In the genomic region with DNA sequence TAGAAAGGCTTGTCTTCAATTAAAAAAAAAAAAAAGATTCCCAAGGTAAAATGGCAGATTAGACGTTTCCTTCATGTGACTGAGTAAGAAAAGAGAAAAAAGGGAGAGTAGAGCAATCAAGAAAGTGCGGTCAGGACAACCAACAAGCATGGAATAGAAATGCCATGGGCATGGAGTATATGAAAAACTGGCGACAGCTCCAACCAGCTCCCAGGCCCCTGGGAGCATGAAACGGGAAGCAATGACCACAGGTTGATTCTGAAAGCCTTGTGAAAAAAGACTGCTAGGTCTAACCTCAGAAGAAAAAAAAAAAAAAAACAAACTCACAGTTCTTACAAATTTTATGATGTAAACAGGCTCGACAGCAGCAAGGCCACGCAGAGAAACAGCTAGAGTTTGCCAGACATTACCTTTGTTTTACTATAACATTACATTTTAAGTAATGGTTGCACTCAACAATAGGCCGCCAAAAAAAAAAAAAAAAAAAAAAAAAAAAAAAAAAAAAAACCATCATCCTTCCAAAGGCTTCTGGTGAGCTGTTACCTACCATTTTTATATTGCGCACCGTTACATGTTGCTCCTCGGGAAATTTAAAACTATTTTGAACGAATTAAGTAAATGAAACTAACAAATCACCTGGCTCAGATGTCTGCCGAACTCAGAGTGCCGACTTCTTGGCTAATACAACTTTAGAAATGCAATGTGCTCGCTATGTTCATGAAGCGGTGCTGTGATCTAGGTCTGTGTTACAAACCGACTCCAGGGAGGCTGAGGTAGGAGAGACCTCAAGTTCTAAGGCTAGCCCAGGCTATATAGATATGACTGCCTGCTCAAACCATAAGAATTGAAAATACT, we compare ENCODE assay signal across 8 mouse cellular contexts. TPM values are rescaled to one million over a fixed set of nuclear protein-coding genes. Genes with fewer than 3 reads are reported as not detected.
DNase-seq lines count a peak whose midpoint lies in the region; ATAC-seq and TF ChIP-seq lines count a peak whose summit lies in the region.

No protein-coding gene starts in this region.

- ATAC-seq in limb, embryonic 14.5 days (ENCODE audit: low FRiP score, low read depth), result no peak

- H3K9ac ChIP-seq in limb, embryonic 14.5 days (ENCODE audit: low read depth, low read length, severe bottlenecking), result peak overlapping the region; percentile 89; the same call in 1 of the 2 replicates

- TF ChIP-seq POLR2A in kidney, adult 2 months (IDR thresholded peaks at IDR 0.05; ENCODE audit: low read depth, low read length), result no peak
- TF ChIP-seq POLR2A in limb, embryonic 14.5 days (IDR thresholded peaks at IDR 0.05; ENCODE audit: borderline replicate concordance, extremely low read depth, insufficient read depth, insufficient read length), result no peak

- no peak for TF ChIP-seq CTCF in kidney, adult 2 months (conservative IDR thresholded peaks at IDR 0.05; ENCODE audit: insufficient read depth, insufficient read length, low read depth, low read length)

- H3K4me1 ChIP-seq in kidney, adult 2 months (ENCODE audit: control insufficient read depth, insufficient read depth, low read length), result peaks cover 5% of the 10 kb centered on the region; the same call in 1 of the 2 replicates
- peaks cover 23% of the 10 kb centered on the region for H3K4me1 ChIP-seq in erythroblast, embryonic 14.5 days (ENCODE audit: control insufficient read depth)
- peaks cover 11% of the 10 kb centered on the region for H3K4me1 ChIP-seq in limb, embryonic 14.5 days (ENCODE audit: control insufficient read depth, insufficient read depth, low read length)

- peak; percentile 3 for DNase-seq in kidney, adult 2 months
- no peak for DNase-seq in kidney, postnatal 10 days
- peak; percentile 51 for DNase-seq in MEL-GATA-1-ER (ENCODE audit: extremely low read depth, low read depth)
- no peak for DNase-seq in limb, embryonic 14.5 days (ENCODE audit: low spot score)
- peak; percentile 33 for DNase-seq in retina, postnatal 1 day
- no peak for DNase-seq in left cerebral cortex, adult 8-10 months (ENCODE audit: low spot score in 2 of 2)
- DNase-seq in spleen, postnatal 4 days (ENCODE audit: low spot score in 2 of 2), result no peak

- no peak overlapping the region for H3K27ac ChIP-seq in kidney, adult 2 months (ENCODE audit: insufficient read depth, low read depth, low read length)
- 0 out of 2 replicates have a peak overlapping the region, but pooled peaks have one; percentile 99 for H3K27ac ChIP-seq in limb, embryonic 14.5 days (replicated peaks; ENCODE audit: low read depth, low read length)

- no peaks in the 10 kb centered on the region for H3K36me3 ChIP-seq in kidney, adult 2 months (ENCODE audit: control insufficient read depth, insufficient read depth, low read length)
- H3K36me3 ChIP-seq in erythroblast, embryonic 14.5 days (ENCODE audit: control insufficient read depth), result no peaks in the 10 kb centered on the region
- H3K36me3 ChIP-seq in limb, embryonic 14.5 days (ENCODE audit: control insufficient read depth, insufficient read depth, low read length), result no peaks in the 10 kb centered on the region

- 31% methylated on average over 16 of the region's 16 CpGs for WGBS in kidney, adult 2 months
- WGBS in limb, embryonic 14.5 days, result 25% methylated on average over 16 of the region's 16 CpGs

- no peaks in the 10 kb centered on the region; the same call in 1 of the 2 replicates for H3K27me3 ChIP-seq in kidney, adult 2 months (replicated peaks; ENCODE audit: control insufficient read depth, insufficient read depth, low read length)
- H3K27me3 ChIP-seq in erythroblast, embryonic 14.5 days (ENCODE audit: control insufficient read depth), result no peaks in the 10 kb centered on the region
- no peaks in the 10 kb centered on the region for H3K27me3 ChIP-seq in limb, embryonic 14.5 days (ENCODE audit: control insufficient read depth, insufficient read depth, low read length)

- H3K4me2 ChIP-seq in limb, embryonic 14.5 days (replicated peaks; ENCODE audit: low read depth, low read length, severe bottlenecking), result peak overlapping the region; percentile 42

- H3K4me3 ChIP-seq in kidney, adult 2 months (ENCODE audit: insufficient read depth, low read depth, low read length), result peak overlapping the region; percentile 83
- peak overlapping the region; percentile 65 for H3K4me3 ChIP-seq in erythroblast, embryonic 14.5 days (replicated peaks)
- peak overlapping the region; percentile 95 for H3K4me3 ChIP-seq in limb, embryonic 14.5 days (replicated peaks; ENCODE audit: low read length)

- no peaks in the 10 kb centered on the region for H3K9me3 ChIP-seq in erythroblast, embryonic 14.5 days (ENCODE audit: control insufficient read depth, low read length)
- no peaks in the 10 kb centered on the region for H3K9me3 ChIP-seq in limb, embryonic 14.5 days (ENCODE audit: control insufficient read depth, low read length)

RNA-seq across cellular contexts. Expression of a gene that starts 1.4 kb away (rescaled TPM):
- 5.3 and 7.0 TPM in 2 replicates for polyA plus RNA-seq in kidney, adult 2 months (2012; rRNA removed)
- 0.23 and 0.70 TPM in 2 replicates for polyA plus RNA-seq in erythroblast, embryonic 14.5 days (2012)
- polyA plus RNA-seq in limb, embryonic 14.5 days (2012; rRNA removed), result 24.3 and 25.2 TPM in 2 replicates
- 30.4 and 30.7 TPM in 2 replicates for polyA plus RNA-seq in limb, embryonic 14.5 days (2014; fragmentation: Nextera tagmentation; extraction: Ambion mirVana)
- total RNA-seq in left cerebral cortex, adult 8-10 months (2022), result 10 to 100 TPM; 28.6 to 38.3 (median 34.8) TPM

Comparison
In these comparisons a context has a peak if more than half of its experiments do, and no peak if none do; other contexts are left out.
1. DNase-seq: peak in kidney, adult 2 months (single experiment), MEL-GATA-1-ER (single experiment) and retina, postnatal 1 day (single experiment); none in kidney, postnatal 10 days (single experiment), limb, embryonic 14.5 days (single experiment), left cerebral cortex, adult 8-10 months (0 of 2) and spleen, postnatal 4 days (0 of 2).
2. Peak in every context shown above with its lines, with median percentiles within 50 percentile points of each other: H3K4me3 ChIP-seq.